Mouse (Mus musculus) lung, postnatal 0 days (tissue): Measurements from ENCODE around the gene 1810010H24Rik.

Experiments used
- CTCF ChIP-seq: IDR thresholded peaks from 2 replicates; pipeline ENCODE4 v1.5.1; 2016; ENCODE audit warnings: antibody characterized with exemption, mild to moderate bottlenecking
- EP300 ChIP-seq: IDR thresholded peaks from 2 replicates; pipeline ENCODE4 v1.6.1; 2016; ENCODE audit warnings: antibody characterized with exemption, mild to moderate bottlenecking, control low read depth

DNA sequence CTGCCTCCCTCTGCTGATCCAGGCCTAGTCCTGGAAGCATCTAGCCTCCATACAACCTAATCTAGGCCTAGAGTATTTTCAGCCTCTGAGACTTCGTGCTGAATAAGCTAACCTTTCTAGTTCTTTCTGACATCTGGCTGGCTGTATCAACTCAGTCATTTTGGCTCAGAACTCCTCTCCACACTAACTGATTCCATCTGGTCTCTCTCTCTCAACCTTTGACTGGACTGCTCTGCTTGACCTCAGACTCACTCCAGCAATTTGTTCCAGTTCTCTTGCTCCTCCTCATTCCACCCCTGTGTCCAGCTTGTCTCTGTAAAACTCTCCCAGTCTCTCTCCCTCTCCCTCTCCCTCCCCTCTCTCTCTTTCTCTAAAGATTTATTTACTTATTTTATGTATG, 8.6 kb upstream of the 1810010H24Rik start:
- TF ChIP-seq EP300 (peak; percentile 27; the same call in 1 of the 2 replicates), CTCF (peak; percentile 50)
